Comparison of ENCODE assay signal across 7 mouse cellular contexts in the genomic region with DNA sequence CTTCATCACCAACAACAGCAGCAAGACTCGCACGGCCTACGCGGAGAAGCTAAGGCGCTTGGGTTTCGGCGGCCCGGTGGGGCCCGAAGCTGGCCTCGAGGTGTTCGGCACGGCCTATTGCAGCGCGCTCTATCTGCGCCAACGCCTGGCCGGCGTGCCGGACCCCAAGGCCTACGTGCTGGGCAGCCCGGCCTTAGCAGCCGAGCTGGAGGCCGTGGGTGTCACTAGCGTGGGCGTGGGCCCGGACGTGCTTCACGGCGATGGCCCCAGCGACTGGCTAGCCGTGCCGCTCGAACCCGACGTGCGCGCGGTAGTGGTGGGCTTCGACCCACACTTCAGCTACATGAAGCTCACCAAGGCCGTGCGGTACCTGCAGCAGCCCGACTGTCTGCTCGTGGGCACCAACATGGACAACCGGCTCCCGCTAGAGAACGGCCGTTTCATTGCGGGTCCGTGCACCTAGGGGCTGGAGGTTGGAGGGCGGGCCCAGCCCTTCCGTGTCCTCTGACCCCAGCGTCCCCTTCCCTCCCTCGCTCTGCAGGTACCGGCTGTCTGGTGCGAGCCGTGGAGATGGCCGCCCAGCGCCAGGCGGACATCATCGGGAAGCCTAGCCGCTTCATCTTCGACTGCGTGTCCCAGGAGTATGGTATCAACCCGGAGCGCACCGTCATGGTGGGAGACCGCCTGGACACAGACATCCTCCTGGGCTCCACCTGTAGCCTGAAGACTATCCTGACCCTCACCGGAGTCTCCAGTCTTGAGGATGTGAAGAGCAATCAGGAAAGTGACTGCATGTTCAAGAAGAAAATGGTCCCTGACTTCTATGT. TPM values are rescaled to one million over a fixed set of nuclear protein-coding genes. Genes with fewer than 3 reads are reported as not detected.
DNase-seq lines count a peak whose midpoint lies in the region; ATAC-seq and TF ChIP-seq lines count a peak whose summit lies in the region.

No protein-coding gene starts in this region.

- peak; percentile 36 for ATAC-seq in forebrain, embryonic 11.5 days (replicated peaks; ENCODE audit: low FRiP score)
- ATAC-seq in intestine, embryonic 16.5 days: peak; percentile 25

- no peaks in the 10 kb centered on the region for H3K27me3 ChIP-seq in forebrain, embryonic 11.5 days (ENCODE audit: control insufficient read depth, insufficient read depth, low read length)
- H3K27me3 ChIP-seq in intestine, embryonic 16.5 days (replicated peaks; ENCODE audit: control insufficient read depth, insufficient read depth, low read length): no peaks in the 10 kb centered on the region

- H3K4me2 ChIP-seq in forebrain, embryonic 11.5 days (ENCODE audit: low read depth, low read length, severe bottlenecking): peak overlapping the region; percentile 98
- peak overlapping the region; percentile 92 for H3K4me2 ChIP-seq in intestine, embryonic 16.5 days (ENCODE audit: low read depth, low read length)

- H3K4me1 ChIP-seq in forebrain, embryonic 11.5 days (replicated peaks; ENCODE audit: control insufficient read depth, insufficient read depth, low read length): peaks cover 9% of the 10 kb centered on the region; the same call in 1 of the 2 replicates
- peaks cover 31% of the 10 kb centered on the region for H3K4me1 ChIP-seq in intestine, embryonic 16.5 days (ENCODE audit: control insufficient read depth, insufficient read depth, low read length)

- peak overlapping the region; percentile 90 for H3K4me3 ChIP-seq in forebrain, embryonic 11.5 days (ENCODE audit: low read depth, low read length)
- peak overlapping the region; percentile 93 for H3K4me3 ChIP-seq in intestine, embryonic 16.5 days (ENCODE audit: low read length)

- H3K36me3 ChIP-seq in forebrain, embryonic 11.5 days (ENCODE audit: control insufficient read depth, insufficient read depth, low read length): no peaks in the 10 kb centered on the region; the same call in 1 of the 2 replicates
- peaks cover 14% of the 10 kb centered on the region for H3K36me3 ChIP-seq in intestine, embryonic 16.5 days (ENCODE audit: control insufficient read depth, insufficient read depth, low read length)

- WGBS in forebrain, embryonic 11.5 days: 2% methylated on average over 66 of the region's 68 CpGs
- WGBS in intestine, embryonic 16.5 days: under 1% methylated on average over 68 of the region's 68 CpGs

- H3K9me3 ChIP-seq in forebrain, embryonic 11.5 days (ENCODE audit: control insufficient read depth, low read length): no peaks in the 10 kb centered on the region
- no peaks in the 10 kb centered on the region for H3K9me3 ChIP-seq in intestine, embryonic 16.5 days (ENCODE audit: control insufficient read depth, low read length)

- TF ChIP-seq POLR2A in brain, embryonic 14.5 days (IDR thresholded peaks at IDR 0.05; ENCODE audit: borderline replicate concordance, extremely low read depth, insufficient read depth, insufficient read length, poor library complexity, severe bottlenecking): no peak

- peak; percentile 49 for DNase-seq in retina, embryonic 14.5 days (ENCODE audit: low spot score)
- no peak for DNase-seq in retina, postnatal 1 day
- DNase-seq in brain, embryonic 14.5 days (ENCODE audit: low read depth): peak; percentile 30
- peak; percentile 75 for DNase-seq in forebrain, embryonic 11.5 days (ENCODE audit: low spot score)
- DNase-seq in lung, postnatal 10 days: peak; percentile 48
- peak; percentile 50 to 84 for DNase-seq in spleen, postnatal 4 days (ENCODE audit: low spot score in 2 of 2)

- TF ChIP-seq CTCF in brain, embryonic 14.5 days (IDR thresholded peaks at IDR 0.05; ENCODE audit: borderline replicate concordance, extremely low read depth, insufficient read depth, insufficient read length): no peak

- peak overlapping the region; percentile 85 for H3K9ac ChIP-seq in forebrain, embryonic 11.5 days (ENCODE audit: low read length)
- peak overlapping the region; percentile 96 for H3K9ac ChIP-seq in intestine, embryonic 16.5 days (ENCODE audit: low read depth, low read length)

- peak overlapping the region; percentile 43 for H3K27ac ChIP-seq in forebrain, embryonic 11.5 days (ENCODE audit: low read depth, low read length)
- peak overlapping the region; percentile 93 for H3K27ac ChIP-seq in intestine, embryonic 16.5 days (ENCODE audit: low read length)

RNA-seq across cellular contexts. Expression of a gene that starts 0.7 kb away (rescaled TPM):
- 49.6 and 52.2 TPM in 2 replicates for polyA plus RNA-seq in brain, embryonic 14.5 days (2012; rRNA removed)
- 72.1 and 73.4 TPM in 2 replicates for polyA plus RNA-seq in forebrain, embryonic 11.5 days (2014; fragmentation: Nextera tagmentation; extraction: Ambion mirVana)
- polyA plus RNA-seq in intestine, embryonic 16.5 days (2015; fragmentation: Nextera tagmentation; extraction: Ambion mirVana): 83.8 and 87.1 TPM in 2 replicates

RNA-seq across cellular contexts. Expression of a gene that starts 0.8 kb away (rescaled TPM):
- 89.5 and 99.5 TPM in 2 replicates for polyA plus RNA-seq in brain, embryonic 14.5 days (2012; rRNA removed)
- 28.8 and 31.4 TPM in 2 replicates for polyA plus RNA-seq in forebrain, embryonic 11.5 days (2014; fragmentation: Nextera tagmentation; extraction: Ambion mirVana)
- polyA plus RNA-seq in intestine, embryonic 16.5 days (2015; fragmentation: Nextera tagmentation; extraction: Ambion mirVana): 26.1 and 27.1 TPM in 2 replicates

RNA-seq across cellular contexts. Expression of a gene that starts 2.8 kb away (rescaled TPM):
- polyA plus RNA-seq in brain, embryonic 14.5 days (2012; rRNA removed): 0.48 and 0.77 TPM in 2 replicates
- 0.41 and 0.44 TPM in 2 replicates for polyA plus RNA-seq in forebrain, embryonic 11.5 days (2014; fragmentation: Nextera tagmentation; extraction: Ambion mirVana)
- 0.34 and 0.40 TPM in 2 replicates for polyA plus RNA-seq in intestine, embryonic 16.5 days (2015; fragmentation: Nextera tagmentation; extraction: Ambion mirVana)

RNA-seq across cellular contexts. Expression of a gene that starts 8.0 kb away (rescaled TPM):
- 47.1 and 53.7 TPM in 2 replicates for polyA plus RNA-seq in brain, embryonic 14.5 days (2012; rRNA removed)
- polyA plus RNA-seq in forebrain, embryonic 11.5 days (2014; fragmentation: Nextera tagmentation; extraction: Ambion mirVana): 33.8 and 34.0 TPM in 2 replicates
- 25.1 and 26.0 TPM in 2 replicates for polyA plus RNA-seq in intestine, embryonic 16.5 days (2015; fragmentation: Nextera tagmentation; extraction: Ambion mirVana)

RNA-seq across cellular contexts. Expression of a gene that starts 17.5 kb away (rescaled TPM):
- 91.5 and 142 TPM in 2 replicates for polyA plus RNA-seq in brain, embryonic 14.5 days (2012; rRNA removed)
- 8.0 and 9.3 TPM in 2 replicates for polyA plus RNA-seq in forebrain, embryonic 11.5 days (2014; fragmentation: Nextera tagmentation; extraction: Ambion mirVana)
- 1.1 and 1.4 TPM in 2 replicates for polyA plus RNA-seq in intestine, embryonic 16.5 days (2015; fragmentation: Nextera tagmentation; extraction: Ambion mirVana)
